Mouse (Mus musculus) cerebellum, adult 2 months (tissue): ENCODE results near the gene Hdac4.

Source experiments
- CTCF ChIP-seq: fragments of 200-500 bp; IDR thresholded peaks from 2 replicates; pipeline ENCODE4 v1.5.1; 2011; ENCODE audit warnings: low read depth, mild to moderate bottlenecking, control low read depth, low read length, moderate library complexity, borderline replicate concordance; ENCODE audit not compliant: insufficient read depth
- POLR2A ChIP-seq: fragments of 200-500 bp; IDR thresholded peaks from 2 replicates; pipeline ENCODE4 v1.6.1; 2011; ENCODE audit warnings: low read length, control low read depth, borderline replicate concordance; ENCODE audit not compliant: insufficient read depth

- TF ChIP-seq CTCF (no peak), POLR2A (no peak)
These were observed 111.5 kb downstream of the Hdac4 start for GRCm38 (mm10) chr1:92084004-92084403.
